Mouse (Mus musculus) hindbrain, embryonic 11.5 days (tissue): ENCODE measurements around the gene Slc25a23. TPM values are rescaled to one million over a fixed set of nuclear protein-coding genes. Genes with fewer than 3 reads are reported as not detected.
"Not testable (repeated sequence)": the region's sequence is repeated elsewhere in the genome, so short reads cannot be mapped to it uniquely, and the experiment has no call there.

Experiments used
- ATAC-seq: fragments of 200-750 bp; cut with Nextera tagmentation; 2 replicates; pipeline ENCODE4 v1.8.0; 2017; ENCODE audit warnings: mild to moderate bottlenecking, moderate TSS enrichment, moderate library complexity; ENCODE audit not compliant: low FRiP score
- DNase-seq: peaks from one replicate; pipeline ENCODE4 v3.0.0-alpha.2; 2015; ENCODE audit warnings: low spot score
- H3K27ac ChIP-seq: fragments of 300-500 bp; sonication (generic); 2 replicates; pipeline ENCODE4 v1.5.1; 2014; ENCODE audit warnings: mild to moderate bottlenecking, low read depth, low read length
- H3K27me3 ChIP-seq: fragments of 300-500 bp; sonication (generic); 2 replicates; pipeline ENCODE4 v1.6.1; 2014; ENCODE audit warnings: mild to moderate bottlenecking, low read length, moderate library complexity, mixed read lengths; ENCODE audit not compliant: control insufficient read depth, insufficient read depth
- H3K36me3 ChIP-seq: fragments of 300-500 bp; sonication (generic); 2 replicates; pipeline ENCODE4 v1.6.1; 2014; ENCODE audit warnings: mild to moderate bottlenecking, low read length, moderate library complexity, mixed read lengths; ENCODE audit not compliant: control insufficient read depth, insufficient read depth
- H3K4me1 ChIP-seq: fragments of 300-500 bp; sonication (generic); replicated peaks from 2 replicates; pipeline ENCODE4 v1.6.1; 2014; ENCODE audit warnings: low read length, mixed read lengths; ENCODE audit not compliant: control insufficient read depth, insufficient read depth
- H3K4me2 ChIP-seq: fragments of 300-500 bp; sonication (generic); replicated peaks from 2 replicates; pipeline ENCODE4 v1.6.1; 2014; ENCODE audit warnings: mild to moderate bottlenecking, low read depth, low read length
- H3K4me3 ChIP-seq: fragments of 300-500 bp; sonication (generic); 2 replicates; pipeline ENCODE4 v1.5.1; 2014; ENCODE audit warnings: low read depth, low read length
- H3K9ac ChIP-seq: fragments of 300-500 bp; sonication (generic); 2 replicates; pipeline ENCODE4 v1.6.1; 2014; ENCODE audit warnings: low read depth, low read length
- H3K9me3 ChIP-seq: fragments of 300-500 bp; sonication (generic); 2 replicates; pipeline ENCODE4 v1.6.1; 2016; ENCODE audit warnings: low read length; ENCODE audit not compliant: control insufficient read depth
- WGBS: fragments of 180-500 bp; shearing (Covaris S2); extraction: QIAGEN DNeasy Blood & Tissue Kit; methylation state at CpG from one replicate; pipeline ENCODE4 v1.1.7; 2014; 5-methylcytosine and 5-hydroxymethylcytosine counted together
- polyA plus RNA-seq: library from polyadenylated mRNA; unstranded; fragments of >200 nt; fragmentation: Nextera tagmentation; extraction: Ambion mirVana; gene quantifications from 2 replicates; pipeline ENCODE4 v1.2.1, GENCODE M21; 2014

Slc25a23 gene
- polyA plus RNA-seq, 1 experiment from 2014 or later: 16.0 TPM

DNA sequence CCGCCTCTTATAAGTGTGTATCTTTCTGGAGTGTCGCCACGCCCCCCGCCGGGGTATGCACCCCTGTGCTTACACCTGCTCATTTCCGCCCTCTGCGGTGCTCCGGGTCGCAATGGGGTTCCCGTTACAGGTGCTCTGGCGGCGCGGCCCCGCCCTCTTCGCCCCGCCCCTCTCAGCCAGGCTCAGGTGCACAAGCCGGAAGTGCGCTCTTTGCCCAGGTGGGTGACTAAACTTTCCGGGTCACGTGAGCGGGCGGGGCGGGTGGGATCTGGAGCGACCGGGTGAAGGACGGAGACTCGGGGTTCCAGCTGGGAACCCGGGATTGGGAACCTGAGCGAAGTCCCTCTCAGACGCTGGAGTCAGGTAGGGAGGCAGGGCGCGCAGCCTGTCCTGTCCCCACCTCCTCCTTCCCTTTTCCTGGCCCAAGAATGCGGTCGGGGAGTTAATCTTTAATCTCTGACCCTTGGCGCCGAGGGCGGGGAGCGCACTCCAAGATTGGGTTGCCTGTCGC, 2.4 kb upstream of the Slc25a23 start:
- H3K4me2 ChIP-seq: peak overlapping the region; percentile 27
- no peak overlapping the region for H3K9ac ChIP-seq
- H3K36me3 ChIP-seq: no peaks in the 10 kb centered on the region
- DNase-seq: peak; percentile 14
- WGBS: 2% methylated on average over 39 of the region's 39 CpGs
- H3K4me3 ChIP-seq: peak overlapping the region; percentile 24
- peaks cover 31% of the 10 kb centered on the region for H3K27me3 ChIP-seq
- H3K4me1 ChIP-seq: peaks cover 5% of the 10 kb centered on the region
- ATAC-seq: no peak
- no peak overlapping the region for H3K27ac ChIP-seq
- H3K9me3 ChIP-seq: no peaks in the 10 kb centered on the region

DNA sequence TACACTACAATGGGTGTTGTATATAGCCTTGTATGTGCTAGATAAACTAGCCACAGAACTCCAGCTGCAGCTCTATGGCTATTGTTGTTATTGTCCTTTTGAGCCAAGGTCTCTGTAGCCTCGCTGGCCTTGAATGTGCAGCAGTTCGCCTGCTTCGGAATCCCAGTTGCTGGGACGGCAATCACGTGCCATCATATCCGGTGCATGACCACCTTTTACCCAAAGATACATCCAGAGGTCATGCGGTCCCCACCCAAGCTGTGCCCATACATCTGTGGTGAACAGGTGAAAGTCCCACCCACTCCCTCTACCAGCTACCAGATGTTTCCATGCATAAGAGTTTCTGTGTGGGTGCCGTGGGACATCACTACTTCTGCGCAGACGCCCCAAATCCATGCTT, 1.4 kb upstream of the Slc25a23 start:
- 48% methylated on average over 10 of the region's 10 CpGs for WGBS
- ATAC-seq (no peak), DNase-seq (no peak)
- H3K4me3 ChIP-seq: no peak overlapping the region; the same call in 1 of the 2 replicates
- peak overlapping the region; percentile 85 for H3K4me2 ChIP-seq
- H3K9ac ChIP-seq: no peak overlapping the region
- no peaks in the 10 kb centered on the region for H3K36me3 ChIP-seq
- H3K27me3 ChIP-seq: peaks cover 31% of the 10 kb centered on the region
- H3K9me3 ChIP-seq: no peaks in the 10 kb centered on the region
- H3K4me1 ChIP-seq: peaks cover 5% of the 10 kb centered on the region
- no peak overlapping the region for H3K27ac ChIP-seq

DNA sequence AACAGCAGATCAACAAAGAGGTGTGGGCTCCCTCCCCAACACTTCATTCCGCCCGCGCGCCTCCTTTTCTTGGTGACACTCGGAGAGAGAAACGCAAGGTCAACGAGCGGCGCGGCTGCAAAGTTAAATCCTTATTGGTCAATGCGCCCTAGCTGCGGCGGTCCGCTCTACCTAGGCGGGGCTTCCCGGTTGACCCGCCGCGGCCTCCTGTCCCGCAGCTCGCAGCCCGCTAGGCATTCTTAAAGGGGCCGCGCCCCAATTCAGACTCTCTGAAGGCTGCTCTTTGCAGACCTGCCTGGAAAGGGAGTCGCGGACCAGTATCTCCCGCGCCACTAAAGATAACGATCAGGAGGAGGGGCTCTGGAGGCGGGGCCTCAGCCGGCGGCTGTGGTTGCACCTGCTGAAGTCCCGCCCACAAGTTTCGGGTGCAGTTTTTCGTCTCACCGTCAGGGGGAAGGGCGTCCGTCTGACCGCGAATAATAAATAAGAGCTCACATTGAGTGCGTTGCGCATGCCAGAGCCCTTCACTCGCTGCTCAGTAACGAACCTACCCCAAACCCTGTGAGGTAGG, 653 bp upstream of the Slc25a23 start:
- peaks cover 5% of the 10 kb centered on the region for H3K4me1 ChIP-seq
- peak overlapping the region; percentile 85 for H3K4me2 ChIP-seq
- H3K9me3 ChIP-seq: no peaks in the 10 kb centered on the region
- H3K27me3 ChIP-seq: peaks cover 31% of the 10 kb centered on the region
- ATAC-seq (peak; percentile 92), DNase-seq (peak; percentile 96)
- under 1% methylated on average over 44 of the region's 44 CpGs for WGBS
- peak overlapping the region; percentile 70 for H3K27ac ChIP-seq
- H3K9ac ChIP-seq: no peak overlapping the region; the same call in 1 of the 2 replicates
- H3K36me3 ChIP-seq: no peaks in the 10 kb centered on the region
- peak overlapping the region; percentile 75 for H3K4me3 ChIP-seq

DNA sequence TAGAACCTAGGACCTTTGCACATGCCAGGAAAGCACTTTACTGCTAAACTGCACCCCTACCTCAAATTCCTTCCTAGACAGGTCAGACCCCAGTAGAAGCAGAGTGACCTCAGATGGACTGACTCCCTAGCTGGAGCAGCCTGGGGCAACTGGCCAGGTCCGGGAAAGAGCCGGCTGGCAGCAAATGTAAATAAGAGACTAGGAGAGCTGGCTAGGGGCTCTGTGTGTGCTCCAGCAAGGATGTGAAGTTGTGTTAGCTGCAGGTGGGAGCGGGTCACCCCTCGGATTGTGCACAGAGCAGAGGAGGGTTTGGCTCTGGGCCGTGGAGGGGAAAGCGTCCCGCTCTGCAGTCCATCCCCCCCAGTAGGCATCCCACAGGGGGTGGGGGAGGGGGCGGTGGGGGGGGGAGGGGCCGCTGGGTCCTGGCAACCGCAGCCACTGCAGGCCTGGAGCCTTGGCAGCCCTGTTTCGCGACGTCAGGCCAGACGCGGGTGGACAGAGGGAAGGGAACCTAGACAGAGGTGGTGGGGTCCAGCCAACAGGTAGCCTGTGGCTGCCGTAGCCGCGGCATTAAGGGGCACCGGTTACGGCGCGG, 675 bp downstream of the Slc25a23 start, which contains the start of gene Crb3:
TSS of gene Crb3 (plus strand) at position 215 of the 595 bp plus-strand sequence.
- Histone ChIP-seq H3K4me3 (peak within 1 kb of the TSS; percentile 75), H3K4me1 (peaks cover 5% of the 10 kb centered on the region), H3K27me3 (peaks cover 27% of the 10 kb centered on the region), H3K36me3 (no peaks in the 10 kb centered on the region), H3K9ac (peak within 1 kb of the TSS; percentile 52), H3K4me2 (peak within 1 kb of the TSS; percentile 85), H3K27ac (peak within 1 kb of the TSS; percentile 70), H3K9me3 (no peaks in the 10 kb centered on the region)
- DNase-seq (no peak), ATAC-seq (peak; percentile 15)
- under 1% methylated on average over 16 of the region's 22 CpGs for WGBS

DNA sequence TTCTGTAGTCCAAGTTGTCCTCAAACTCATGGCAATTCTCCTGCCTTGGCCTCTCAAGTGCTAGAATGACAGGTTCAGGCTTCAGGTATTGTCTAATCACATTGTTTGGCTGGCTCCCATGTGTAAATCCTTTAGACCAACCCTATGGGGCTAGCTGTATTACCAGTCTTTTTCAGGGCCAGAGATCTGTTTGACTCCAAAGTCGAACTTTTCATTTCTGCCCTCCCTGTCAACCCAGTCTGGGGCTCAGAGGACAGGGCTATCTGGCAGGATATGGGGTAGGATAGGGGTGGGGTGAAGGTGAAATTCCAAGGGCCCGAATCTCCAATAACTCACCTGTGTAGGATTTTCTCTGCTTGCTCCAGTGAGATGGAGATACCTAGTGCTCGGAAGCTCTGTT, 3.4 kb downstream of the Slc25a23 start:
- Histone ChIP-seq H3K36me3 (no peaks in the 10 kb centered on the region), H3K4me1 (no peaks in the 10 kb centered on the region; the same call in 1 of the 2 replicates), H3K4me2 (no peak overlapping the region), H3K27ac (no peak overlapping the region), H3K9ac (no peak overlapping the region), H3K9me3 (no peaks in the 10 kb centered on the region), H3K27me3 (peaks cover 4% of the 10 kb centered on the region; the same call in 1 of the 2 replicates), H3K4me3 (no peak overlapping the region)
- DNase-seq (no peak), ATAC-seq (no peak)
- 75% methylated on average over 3 of the region's 3 CpGs for WGBS

GRCm38 (mm10) chr17:57051679-57052078, 8.0 kb downstream of the Slc25a23 start:
- H3K4me1 ChIP-seq, ATAC-seq, H3K9me3 ChIP-seq, H3K27ac ChIP-seq, H3K4me3 ChIP-seq, H3K36me3 ChIP-seq, DNase-seq, H3K9ac ChIP-seq, H3K4me2 ChIP-seq, H3K27me3 ChIP-seq: not testable (repeated sequence)
- WGBS: 74% methylated on average over 4 of the region's 4 CpGs

- no peak overlapping the region for H3K4me3 ChIP-seq
- no peaks in the 10 kb centered on the region for H3K36me3 ChIP-seq
- ATAC-seq: no peak
- WGBS: 95% methylated on average over 3 of the region's 3 CpGs
- H3K4me1 ChIP-seq: no peaks in the 10 kb centered on the region
- no peaks in the 10 kb centered on the region for H3K27me3 ChIP-seq
- no peak overlapping the region for H3K27ac ChIP-seq
- no peak overlapping the region for H3K9ac ChIP-seq
- no peak for DNase-seq
- H3K4me2 ChIP-seq: no peak overlapping the region
- no peaks in the 10 kb centered on the region for H3K9me3 ChIP-seq
These were observed 10.8 kb downstream of the Slc25a23 start for GRCm38 (mm10) chr17:57048816-57049215.

DNA sequence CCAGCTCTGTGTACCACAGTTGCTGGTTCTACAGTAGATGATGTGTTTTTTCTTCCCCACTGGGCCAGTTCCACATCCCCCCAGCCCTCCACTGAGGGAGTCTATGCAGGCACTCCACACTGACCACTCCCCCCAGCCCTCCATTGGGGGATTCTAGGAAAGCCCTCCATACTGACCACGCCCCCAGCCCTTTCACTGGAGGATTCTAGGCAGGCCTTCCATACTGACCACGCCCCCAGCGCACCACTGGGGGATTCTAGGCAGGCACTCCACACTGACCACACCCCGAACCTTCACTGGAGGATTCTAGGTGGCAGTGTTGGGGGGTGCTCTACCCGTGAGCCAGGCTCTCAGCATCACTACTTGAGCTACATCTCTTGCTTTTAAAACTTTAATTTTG, 12.3 kb downstream of the Slc25a23 start:
- H3K36me3 ChIP-seq: no peaks in the 10 kb centered on the region
- ATAC-seq (peak; percentile 48; the same call in 1 of the 2 replicates), DNase-seq (no peak)
- no peaks in the 10 kb centered on the region for H3K9me3 ChIP-seq
- H3K4me1 ChIP-seq: no peaks in the 10 kb centered on the region
- no peak overlapping the region for H3K4me3 ChIP-seq
- no peak overlapping the region for H3K27ac ChIP-seq
- no peak overlapping the region for H3K4me2 ChIP-seq
- 42% methylated on average over 5 of the region's 5 CpGs for WGBS
- no peak overlapping the region for H3K9ac ChIP-seq
- H3K27me3 ChIP-seq: no peaks in the 10 kb centered on the region

- Histone ChIP-seq H3K4me3 (no peak within 1 kb of the TSS), H3K9ac (no peak within 1 kb of the TSS), H3K4me1 (no peaks in the 10 kb centered on the region), H3K27ac (no peak within 1 kb of the TSS), H3K27me3 (peaks cover 2% of the 10 kb centered on the region), H3K9me3 (no peaks in the 10 kb centered on the region), H3K4me2 (no peak within 1 kb of the TSS), H3K36me3 (no peaks in the 10 kb centered on the region)
- DNase-seq (no peak), ATAC-seq (no peak)
- WGBS: 79% methylated on average over 8 of the region's 8 CpGs
These were observed 18.1 kb downstream of the Slc25a23 start, which contains the start of gene Slc25a41 for GRCm38 (mm10) chr17:57041554-57041953. Slc25a41 (minus strand) TSS chr17:57041654.
